Mouse (Mus musculus) small intestine, adult 2 months (tissue): Measurements from ENCODE around the gene Ap1s2. TPM values are rescaled to one million over a fixed set of nuclear protein-coding genes. Genes with fewer than 3 reads are reported as not detected.
A peak's percentile ranks its signal among the peaks of the same experiment; 100 is the strongest.

Experiments used
- H3K27ac ChIP-seq: fragments of 200-500 bp; 2 replicates; pipeline ENCODE4 v1.5.1; 2012; ENCODE audit warnings: low read depth, low read length, control low read depth, inconsistent platforms; ENCODE audit not compliant: insufficient read depth
- H3K27me3 ChIP-seq: fragments of 200-500 bp; 2 replicates; pipeline ENCODE4 v1.6.1; 2012; ENCODE audit warnings: mild to moderate bottlenecking, moderate library complexity, low read length, inconsistent platforms; ENCODE audit not compliant: control insufficient read depth, insufficient read depth
- H3K36me3 ChIP-seq: fragments of 200-500 bp; 2 replicates; pipeline ENCODE4 v1.6.1; 2012; ENCODE audit warnings: mild to moderate bottlenecking, low read length, control low read depth, inconsistent platforms; ENCODE audit not compliant: control insufficient read depth, insufficient read depth
- H3K4me1 ChIP-seq: fragments of 200-500 bp; 2 replicates; pipeline ENCODE4 v1.6.1; 2012; ENCODE audit warnings: low read length, inconsistent platforms, mixed read lengths; ENCODE audit not compliant: control insufficient read depth, insufficient read depth, insufficient read length
- H3K4me3 ChIP-seq: fragments of 200-500 bp; 2 replicates; pipeline ENCODE4 v1.5.1; 2012; ENCODE audit warnings: low read depth, mild to moderate bottlenecking, control low read depth, inconsistent platforms, low read length, moderate library complexity
- CTCF ChIP-seq: fragments of 200-500 bp; IDR thresholded peaks from 2 replicates; pipeline ENCODE4 v1.5.1; 2012; ENCODE audit warnings: low read depth, mild to moderate bottlenecking, control low read depth, inconsistent platforms, low read length, moderate library complexity, mixed read lengths; ENCODE audit not compliant: insufficient replicate concordance, insufficient read length; ENCODE audit errors: extremely low read depth
- POLR2A ChIP-seq: fragments of 200-500 bp; IDR thresholded peaks from 2 replicates; pipeline ENCODE4 v1.6.1; 2012; ENCODE audit warnings: low read depth, mild to moderate bottlenecking, control low read depth, inconsistent platforms, low read length, moderate library complexity
- WGBS: fragments of 180-500 bp; shearing (Covaris S2); methylation state at CpG from one replicate; pipeline ENCODE4 v1.1.7; 2018; 5-methylcytosine and 5-hydroxymethylcytosine counted together
- polyA plus RNA-seq: library from polyadenylated mRNA; depleted of rRNA; stranded (reverse); fragments of >200 nt; gene quantifications from 2 replicates; pipeline ENCODE4 v1.2.3, GENCODE M21; 2012

The Ap1s2 gene
- polyA plus RNA-seq, 1 experiment = 0.18 TPM

DNA sequence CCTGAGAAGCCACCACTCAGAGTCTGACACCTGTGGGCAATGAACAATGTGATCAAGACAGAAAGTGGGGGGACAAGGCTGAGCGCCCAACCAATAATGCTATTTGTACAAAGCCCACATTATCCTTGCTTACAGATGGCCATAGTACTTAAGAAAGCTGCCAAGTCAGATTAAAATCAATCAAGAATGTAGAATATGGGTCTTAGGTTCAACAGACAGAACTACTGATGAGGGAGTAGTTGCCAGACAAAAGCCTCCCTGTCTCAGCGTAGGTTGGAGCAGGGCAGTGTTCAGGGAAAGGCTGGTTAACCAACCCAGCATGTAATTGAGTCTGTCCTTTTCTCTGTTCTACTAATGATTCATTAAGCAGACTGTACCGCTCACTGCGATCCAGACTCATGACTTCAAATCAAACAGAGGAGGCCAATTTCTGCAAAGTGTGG lies 23.3 kb upstream of the Ap1s2 start:
- no peak for TF ChIP-seq CTCF
- no peak for TF ChIP-seq POLR2A
- Histone ChIP-seq H3K27me3 (no peaks in the 10 kb centered on the region), H3K4me1 (no peaks in the 10 kb centered on the region), H3K4me3 (no peak overlapping the region), H3K27ac (no peak overlapping the region), H3K36me3 (no peaks in the 10 kb centered on the region)
- 85% methylated on average over 4 of the region's 4 CpGs for WGBS

GRCm38 (mm10) chrX:163897354-163897753 lies 11.5 kb upstream of the Ap1s2 start:
- no peaks in the 10 kb centered on the region for H3K36me3 ChIP-seq
- no peak overlapping the region for H3K4me3 ChIP-seq
- no peak overlapping the region for H3K27ac ChIP-seq
- no peaks in the 10 kb centered on the region for H3K27me3 ChIP-seq
- WGBS = 32% methylated on average over 1 of the region's 1 CpGs
- no peaks in the 10 kb centered on the region for H3K4me1 ChIP-seq
- TF ChIP-seq CTCF = no peak
- no peak for TF ChIP-seq POLR2A

- Histone ChIP-seq H3K4me1 (no peaks in the 10 kb centered on the region), H3K27me3 (no peaks in the 10 kb centered on the region), H3K36me3 (no peaks in the 10 kb centered on the region), H3K4me3 (no peak overlapping the region), H3K27ac (no peak overlapping the region)
- WGBS = 50% methylated on average over 5 of the region's 5 CpGs
- no peak for TF ChIP-seq CTCF
- no peak for TF ChIP-seq POLR2A
These were observed 9.3 kb upstream of the Ap1s2 start for GRCm38 (mm10) chrX:163899431-163900020.

GRCm38 (mm10) chrX:163906861-163907260 lies 2.0 kb upstream of the Ap1s2 start:
- no peak overlapping the region for H3K4me3 ChIP-seq
- H3K27me3 ChIP-seq = no peaks in the 10 kb centered on the region
- H3K4me1 ChIP-seq = no peaks in the 10 kb centered on the region
- no peaks in the 10 kb centered on the region for H3K36me3 ChIP-seq
- no peak overlapping the region for H3K27ac ChIP-seq
- 92% methylated on average over 2 of the region's 2 CpGs for WGBS
- TF ChIP-seq CTCF = no peak
- TF ChIP-seq POLR2A = no peak

DNA sequence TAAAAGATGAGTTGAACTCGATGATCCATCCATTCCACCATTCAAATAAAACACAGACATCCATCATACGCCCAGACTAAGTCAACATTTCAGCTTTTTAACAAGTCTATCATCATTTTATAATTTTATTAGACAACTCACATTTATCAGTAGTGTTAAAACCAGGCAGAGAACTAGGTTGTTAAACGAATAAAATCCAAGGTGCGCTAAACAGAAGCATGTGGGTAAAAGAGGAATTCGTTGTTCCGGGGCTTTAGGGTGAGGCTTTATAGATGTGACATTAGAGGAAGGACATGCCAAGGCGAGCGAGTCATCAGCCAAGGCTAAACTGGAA lies 847 bp upstream of the Ap1s2 start:
- TF ChIP-seq CTCF (no peak), POLR2A (no peak)
- Histone ChIP-seq H3K4me3 (peak overlapping the region; percentile 95), H3K27me3 (no peaks in the 10 kb centered on the region), H3K27ac (no peak overlapping the region), H3K36me3 (no peaks in the 10 kb centered on the region), H3K4me1 (no peaks in the 10 kb centered on the region)
- whole genome bisulfite sequencing = 17% methylated on average over 8 of the region's 8 CpGs

DNA sequence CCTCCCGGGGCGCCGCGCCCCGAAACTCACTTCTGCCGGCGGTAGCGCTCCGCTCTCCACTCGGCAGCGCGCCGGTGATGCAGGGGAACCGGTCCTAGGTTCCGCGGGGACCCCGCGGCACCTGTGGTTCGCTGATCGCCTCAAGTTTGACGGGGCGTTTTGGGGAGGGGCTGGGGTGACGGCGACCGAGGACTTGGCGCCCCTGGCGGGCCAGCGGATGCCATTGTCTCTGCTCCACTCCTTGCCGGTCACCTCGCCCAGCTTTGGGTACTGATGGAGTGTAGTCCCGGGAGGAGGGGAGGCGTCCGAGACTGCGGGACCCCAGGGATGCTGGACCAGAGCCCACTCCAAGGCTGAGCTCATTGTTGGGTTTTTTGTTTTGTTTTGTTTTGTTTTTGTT lies 564 bp downstream of the Ap1s2 start:
- H3K27ac ChIP-seq = no peak overlapping the region
- H3K4me1 ChIP-seq = no peaks in the 10 kb centered on the region
- H3K27me3 ChIP-seq = no peaks in the 10 kb centered on the region
- H3K4me3 ChIP-seq = peak overlapping the region; percentile 73
- WGBS = 11% methylated on average over 34 of the region's 34 CpGs
- TF ChIP-seq POLR2A (no peak), CTCF (0 out of 2 replicates have a peak, but pooled peaks have one; percentile 3)
- H3K36me3 ChIP-seq = 0 out of 2 replicates have a peak, but pooled peaks cover 1% of the 10 kb centered on the region

- no peak for TF ChIP-seq CTCF
- TF ChIP-seq POLR2A = no peak
- 0 out of 2 replicates have a peak, but pooled peaks cover 1% of the 10 kb centered on the region for H3K36me3 ChIP-seq
- no peaks in the 10 kb centered on the region for H3K4me1 ChIP-seq
- H3K27ac ChIP-seq = no peak overlapping the region
- no peak overlapping the region for H3K4me3 ChIP-seq
- no peaks in the 10 kb centered on the region for H3K27me3 ChIP-seq
These were observed 4.0 kb downstream of the Ap1s2 start for GRCm38 (mm10) chrX:163912791-163913190.
